Mouse (Mus musculus): ENCODE measurements at regions not wholly inside any gene's neighbourhood (a gene's known extent, or its start where the extent isn't known, plus 50 kb on each side); places are given as distances from the start of the nearest gene placed in this dataset.

DNA sequence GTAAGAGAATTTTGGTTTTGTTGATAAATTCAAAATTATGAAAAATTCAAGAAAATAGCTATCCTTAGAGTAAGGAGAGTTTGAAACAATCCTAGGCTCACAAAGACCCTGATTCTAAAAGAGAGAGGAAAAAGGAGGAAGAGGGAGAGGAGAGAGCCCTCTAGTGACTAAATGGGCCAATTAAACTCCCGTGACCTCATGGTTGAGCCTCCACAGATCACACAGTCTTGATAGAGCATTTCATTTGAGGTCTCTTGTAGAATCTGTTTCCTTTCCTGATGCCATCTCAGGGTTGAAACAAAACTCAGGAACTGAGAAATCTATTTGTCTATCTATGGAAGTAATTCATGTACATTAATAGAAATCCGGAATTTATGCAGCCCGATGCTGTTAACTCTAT is 258.8 kb downstream of the Foxa2 start:
- no peak overlapping the region for H3K4me3 ChIP-seq
- no peaks in the 10 kb centered on the region for H3K9me3 ChIP-seq
- H3K9ac ChIP-seq (replicated peaks) = no peak overlapping the region
- no peak overlapping the region for H3K27ac ChIP-seq (replicated peaks)
- WGBS = 72% methylated on average over 3 of the region's 3 CpGs
- no peaks in the 10 kb centered on the region for H3K4me1 ChIP-seq
- H3K27me3 ChIP-seq = no peaks in the 10 kb centered on the region
- H3K4me2 ChIP-seq (replicated peaks) = no peak overlapping the region
- no peak for ATAC-seq (replicated peaks)
- no peaks in the 10 kb centered on the region for H3K36me3 ChIP-seq

DNA sequence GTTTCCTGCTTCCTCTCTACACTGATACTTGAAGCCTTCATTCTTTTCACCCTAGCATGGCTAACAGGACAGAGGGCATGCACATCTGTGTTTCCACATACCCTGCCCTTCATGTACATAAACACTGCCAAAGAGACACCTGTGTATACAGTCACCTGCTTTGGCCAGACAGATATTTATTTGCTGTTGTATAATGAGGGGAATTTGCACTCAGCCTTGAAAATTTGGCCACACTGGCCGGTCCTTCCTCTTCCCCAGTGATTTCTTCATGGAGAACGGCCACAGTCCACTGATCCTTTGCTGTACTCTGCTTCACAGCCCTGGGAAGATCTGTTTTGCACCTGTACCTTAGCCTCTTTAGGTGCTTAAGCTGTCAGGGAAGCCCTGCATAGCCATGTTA is 264.3 kb downstream of the Foxa2 start:
- H3K9ac ChIP-seq (replicated peaks) = no peak overlapping the region
- 82% methylated on average over 2 of the region's 2 CpGs for WGBS
- H3K4me2 ChIP-seq (replicated peaks) = no peak overlapping the region
- no peaks in the 10 kb centered on the region for H3K4me1 ChIP-seq
- no peak overlapping the region for H3K4me3 ChIP-seq
- no peak for ATAC-seq (replicated peaks)
- no peaks in the 10 kb centered on the region for H3K36me3 ChIP-seq
- no peaks in the 10 kb centered on the region for H3K27me3 ChIP-seq
- H3K9me3 ChIP-seq = no peaks in the 10 kb centered on the region
- H3K27ac ChIP-seq (replicated peaks) = no peak overlapping the region

DNA sequence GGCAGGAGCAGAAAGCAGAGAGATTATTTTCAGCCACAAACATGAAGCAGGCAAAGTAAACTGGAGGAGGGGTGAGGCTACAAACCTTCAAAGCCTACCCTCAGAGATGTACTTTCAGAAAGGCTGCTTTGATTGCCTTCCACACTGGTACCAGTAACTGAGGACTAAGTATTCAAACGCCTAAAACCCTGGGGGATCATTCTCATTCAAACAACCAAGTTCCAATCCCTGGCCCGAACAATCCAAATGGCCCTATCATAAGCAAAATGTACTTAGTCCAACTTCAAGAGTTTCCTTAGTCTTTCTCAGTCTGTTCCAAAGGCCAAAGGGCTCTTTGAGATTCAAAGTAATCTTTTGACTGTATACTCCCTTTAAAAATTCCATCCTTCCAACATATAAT is 270.5 kb downstream of the Foxa2 start:
- no peaks in the 10 kb centered on the region for H3K9me3 ChIP-seq
- H3K4me2 ChIP-seq (replicated peaks) = no peak overlapping the region
- no peak overlapping the region for H3K4me3 ChIP-seq
- no peak overlapping the region for H3K27ac ChIP-seq (replicated peaks)
- no peaks in the 10 kb centered on the region for H3K36me3 ChIP-seq
- no peak for ATAC-seq (replicated peaks)
- no peaks in the 10 kb centered on the region for H3K27me3 ChIP-seq
- no peaks in the 10 kb centered on the region for H3K4me1 ChIP-seq
- no peak overlapping the region for H3K9ac ChIP-seq (replicated peaks)
- WGBS = 51% methylated on average over 2 of the region's 2 CpGs

DNA sequence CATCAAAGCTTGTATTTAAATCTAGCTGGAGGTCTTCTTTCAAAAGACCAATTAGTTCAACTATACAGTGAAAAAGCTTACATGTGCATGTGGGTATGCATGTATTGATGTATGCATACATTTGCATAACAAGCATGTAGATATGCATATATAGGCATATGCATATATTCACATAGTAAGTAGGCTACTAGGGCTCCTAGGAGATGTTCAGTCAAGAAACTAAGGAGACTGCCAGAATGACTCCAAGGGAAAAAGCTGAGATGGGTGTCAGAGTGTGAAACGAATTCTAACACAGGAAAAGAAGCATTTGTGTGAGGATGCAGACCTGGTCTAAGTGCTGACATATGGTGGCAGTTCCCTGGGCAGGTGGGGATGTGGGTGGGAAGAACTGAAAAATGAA is 274.2 kb downstream of the Foxa2 start:
- Histone ChIP-seq H3K27me3 (no peaks in the 10 kb centered on the region), H3K36me3 (no peaks in the 10 kb centered on the region), H3K4me2 (replicated peaks) (no peak overlapping the region), H3K4me1 (no peaks in the 10 kb centered on the region), H3K9ac (replicated peaks) (no peak overlapping the region), H3K9me3 (no peaks in the 10 kb centered on the region), H3K27ac (replicated peaks) (no peak overlapping the region), H3K4me3 (no peak overlapping the region)
- ATAC-seq (replicated peaks) = no peak
- WGBS = 63% methylated on average over 1 of the region's 1 CpGs

DNA sequence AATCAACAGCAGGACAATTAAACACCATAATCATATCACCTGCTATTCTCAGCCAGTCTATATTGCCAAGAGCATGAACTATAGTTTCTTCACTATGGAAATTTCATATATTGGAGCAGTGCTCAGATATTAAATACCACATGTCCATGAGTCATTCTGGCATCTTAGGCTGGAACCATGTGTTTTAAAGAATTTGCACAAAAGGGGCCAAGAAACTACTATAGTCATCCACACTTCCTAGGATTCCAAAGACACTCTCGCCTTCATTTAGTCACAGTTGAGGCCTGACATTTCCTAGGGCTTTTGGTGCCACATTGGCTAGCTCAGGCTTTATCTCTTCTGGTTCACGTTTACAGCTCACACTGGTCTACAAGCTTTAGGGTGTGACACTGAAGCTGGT is 293.7 kb downstream of the Foxa2 start:
- Histone ChIP-seq H3K9ac (replicated peaks) (no peak overlapping the region), H3K4me1 (no peaks in the 10 kb centered on the region), H3K4me2 (replicated peaks) (no peak overlapping the region), H3K27ac (replicated peaks) (no peak overlapping the region), H3K36me3 (no peaks in the 10 kb centered on the region), H3K9me3 (no peaks in the 10 kb centered on the region), H3K4me3 (no peak overlapping the region), H3K27me3 (no peaks in the 10 kb centered on the region)
- no peak for ATAC-seq (replicated peaks)
- 60% methylated on average over 2 of the region's 2 CpGs for WGBS

DNA sequence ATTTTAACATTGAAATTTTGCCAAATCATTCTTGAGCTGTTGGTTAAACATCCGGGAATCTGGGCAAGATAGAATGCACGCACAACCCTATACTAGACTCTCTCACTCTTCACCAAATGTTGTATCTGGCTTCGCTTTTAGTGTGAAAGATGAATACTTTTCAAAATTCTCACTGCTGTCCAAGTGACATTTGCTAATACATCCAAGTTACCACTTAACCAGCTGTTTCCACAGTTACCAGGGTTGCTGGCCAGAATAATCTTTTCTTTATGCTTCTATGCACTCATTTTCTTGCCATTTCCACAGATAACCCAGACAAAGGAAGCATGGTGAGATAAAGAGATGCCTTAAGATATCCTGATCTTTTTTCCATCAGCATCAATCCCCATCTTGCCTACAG is 294.9 kb downstream of the Foxa2 start:
- 74% methylated on average over 3 of the region's 3 CpGs for WGBS
- H3K27ac ChIP-seq (replicated peaks) = peak overlapping the region; percentile 37; the same call in 1 of the 2 replicates
- no peaks in the 10 kb centered on the region for H3K9me3 ChIP-seq
- ATAC-seq (replicated peaks) = peak; percentile 66; the same call in 1 of the 2 replicates
- H3K27me3 ChIP-seq = no peaks in the 10 kb centered on the region
- no peak overlapping the region for H3K4me3 ChIP-seq
- no peak overlapping the region for H3K4me2 ChIP-seq (replicated peaks)
- H3K4me1 ChIP-seq = no peaks in the 10 kb centered on the region
- no peak overlapping the region for H3K9ac ChIP-seq (replicated peaks)
- no peaks in the 10 kb centered on the region for H3K36me3 ChIP-seq

DNA sequence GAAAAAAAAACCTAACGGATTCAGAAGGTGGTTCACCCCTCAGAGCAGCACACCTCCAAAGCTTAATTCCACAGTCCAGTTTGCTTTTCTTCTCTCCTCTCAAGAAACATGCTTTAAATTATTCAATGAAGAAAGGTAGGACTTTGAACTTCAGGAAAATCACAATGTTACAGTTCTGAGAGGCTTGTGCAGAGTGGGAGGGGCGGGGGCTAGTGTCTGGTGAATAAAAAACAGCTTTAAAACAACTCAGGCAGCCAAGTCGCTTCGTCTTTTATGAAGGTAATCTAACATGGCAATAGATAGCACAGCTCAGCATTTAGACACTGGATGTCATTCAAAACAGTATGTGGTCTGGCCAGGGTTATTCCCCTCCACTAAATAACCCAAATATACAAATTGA is 298.8 kb downstream of the Foxa2 start:
- Histone ChIP-seq H3K4me2 (replicated peaks) (no peak overlapping the region), H3K9ac (replicated peaks) (no peak overlapping the region), H3K4me1 (no peaks in the 10 kb centered on the region), H3K36me3 (no peaks in the 10 kb centered on the region), H3K27me3 (no peaks in the 10 kb centered on the region), H3K27ac (replicated peaks) (no peak overlapping the region), H3K9me3 (no peaks in the 10 kb centered on the region), H3K4me3 (no peak overlapping the region)
- 38% methylated on average over 4 of the region's 4 CpGs for WGBS
- ATAC-seq (replicated peaks) = no peak

DNA sequence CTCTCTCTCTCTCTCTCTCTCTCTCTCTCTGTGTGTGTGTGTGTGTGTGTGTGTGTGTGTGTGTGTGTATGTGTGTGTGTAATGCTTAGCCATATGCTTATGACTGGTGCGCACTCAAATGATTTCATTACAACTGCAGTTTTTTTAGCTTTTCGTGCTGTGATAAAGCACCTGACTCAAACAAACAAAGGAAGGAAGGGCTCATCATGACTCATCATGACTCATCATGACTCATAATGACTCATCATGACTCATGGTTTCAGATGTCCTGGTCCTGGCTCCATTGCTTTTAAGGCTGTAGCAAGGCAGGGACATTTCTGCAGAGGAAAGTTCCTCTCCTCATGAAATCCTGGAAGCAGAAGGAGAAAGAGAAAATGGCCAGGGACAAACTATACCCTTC is 302.9 kb downstream of the Foxa2 start:
- no peaks in the 10 kb centered on the region for H3K4me1 ChIP-seq

DNA sequence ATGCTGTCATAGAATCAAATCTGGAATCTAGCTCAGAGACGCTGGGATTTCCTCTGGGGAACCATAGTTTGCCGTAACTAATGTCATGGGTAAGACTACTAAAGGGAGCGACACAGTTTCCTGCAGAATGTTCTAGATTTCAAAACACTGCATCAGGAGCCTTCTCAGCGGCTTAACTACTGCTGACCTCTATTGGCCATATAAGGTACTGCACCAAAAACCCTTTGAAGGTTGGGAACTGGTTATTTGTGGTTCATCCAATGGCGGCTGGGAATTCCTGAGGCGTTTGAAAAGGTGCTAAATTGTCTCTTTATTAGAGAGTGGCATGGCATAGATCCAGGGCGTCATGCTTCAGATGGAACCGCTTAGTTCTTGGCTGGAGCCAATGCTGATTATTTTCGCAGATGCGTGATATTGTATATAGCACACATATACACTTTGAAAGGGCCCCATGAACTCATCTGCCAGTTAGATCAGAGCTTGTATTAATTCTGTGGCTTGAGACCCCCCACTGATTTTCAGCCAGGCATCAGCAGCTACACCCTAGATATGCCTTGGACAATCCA is 308.4 kb downstream of the Foxa2 start:
- H3K27ac ChIP-seq (replicated peaks) = no peak overlapping the region
- H3K4me3 ChIP-seq = no peak overlapping the region
- H3K9me3 ChIP-seq = no peaks in the 10 kb centered on the region
- no peak overlapping the region for H3K9ac ChIP-seq (replicated peaks)
- H3K4me1 ChIP-seq = no peaks in the 10 kb centered on the region
- no peak overlapping the region for H3K4me2 ChIP-seq (replicated peaks)
- no peaks in the 10 kb centered on the region for H3K36me3 ChIP-seq
- no peaks in the 10 kb centered on the region for H3K27me3 ChIP-seq
- WGBS = 40% methylated on average over 10 of the region's 10 CpGs
- peak; percentile 51; the same call in 1 of the 2 replicates for ATAC-seq (replicated peaks)

More for the DNA sequence above, 302.9 kb downstream of the Foxa2 start:
- Histone ChIP-seq H3K9ac (replicated peaks) (no peak overlapping the region), H3K27ac (replicated peaks) (no peak overlapping the region), H3K9me3 (no peaks in the 10 kb centered on the region), H3K4me3 (no peak overlapping the region), H3K4me2 (replicated peaks) (no peak overlapping the region), H3K36me3 (no peaks in the 10 kb centered on the region), H3K27me3 (no peaks in the 10 kb centered on the region)
- no peak for ATAC-seq (replicated peaks)
- WGBS = 92% methylated on average over 2 of the region's 2 CpGs

DNA sequence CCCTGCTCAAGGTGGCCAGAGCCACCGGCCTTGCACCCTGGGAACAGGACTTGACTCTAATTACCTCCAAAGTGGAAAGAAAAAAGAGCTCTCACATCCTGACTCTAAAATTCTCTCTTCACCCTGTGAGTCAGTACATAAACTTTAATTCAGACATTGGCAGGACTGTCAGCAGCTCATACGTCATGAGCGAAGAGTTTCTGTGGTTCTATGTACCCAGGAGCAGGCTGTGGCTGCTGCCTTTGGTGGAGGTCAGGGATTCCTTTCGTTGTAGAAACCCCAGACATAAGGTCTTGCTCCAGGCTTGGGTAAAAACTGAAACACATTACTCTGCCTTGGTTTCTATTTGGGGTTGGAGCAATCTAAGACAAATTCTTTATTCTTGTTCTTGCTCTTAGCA is 319.4 kb downstream of the Foxa2 start:
- H3K9me3 ChIP-seq = no peaks in the 10 kb centered on the region
- H3K9ac ChIP-seq (replicated peaks) = no peak overlapping the region
- no peaks in the 10 kb centered on the region for H3K27me3 ChIP-seq
- WGBS = 89% methylated on average over 4 of the region's 4 CpGs
- ATAC-seq (replicated peaks) = no peak
- H3K4me3 ChIP-seq = no peak overlapping the region
- no peaks in the 10 kb centered on the region for H3K4me1 ChIP-seq
- no peak overlapping the region for H3K27ac ChIP-seq (replicated peaks)
- no peak overlapping the region for H3K4me2 ChIP-seq (replicated peaks)
- H3K36me3 ChIP-seq = no peaks in the 10 kb centered on the region

DNA sequence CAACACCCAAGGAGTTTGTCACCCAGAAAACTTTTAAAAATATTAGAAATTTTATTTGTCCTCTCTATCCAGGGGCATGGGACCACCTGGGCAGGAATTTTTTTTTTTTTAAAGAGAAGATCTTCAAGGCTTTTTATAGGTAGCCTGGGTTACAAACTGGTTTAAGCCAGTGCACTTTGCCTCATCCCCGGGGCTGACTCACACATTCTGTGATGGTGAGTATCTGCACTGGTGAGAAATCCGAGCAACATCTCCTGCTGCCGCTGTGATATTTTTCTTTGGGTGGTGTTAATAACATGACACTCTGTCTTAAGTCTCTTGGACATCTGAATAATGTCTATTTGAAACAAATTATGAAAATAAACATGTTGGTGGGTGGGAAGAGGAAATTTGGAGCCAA is 327.8 kb downstream of the Foxa2 start:
- no peaks in the 10 kb centered on the region for H3K4me1 ChIP-seq
- H3K27me3 ChIP-seq = no peaks in the 10 kb centered on the region
- H3K4me3 ChIP-seq = no peak overlapping the region
- H3K27ac ChIP-seq (replicated peaks) = no peak overlapping the region
- no peak for ATAC-seq (replicated peaks)
- no peaks in the 10 kb centered on the region for H3K36me3 ChIP-seq
- no peak overlapping the region for H3K4me2 ChIP-seq (replicated peaks)
- H3K9ac ChIP-seq (replicated peaks) = no peak overlapping the region
- H3K9me3 ChIP-seq = no peaks in the 10 kb centered on the region
- WGBS = 79% methylated on average over 3 of the region's 3 CpGs

DNA sequence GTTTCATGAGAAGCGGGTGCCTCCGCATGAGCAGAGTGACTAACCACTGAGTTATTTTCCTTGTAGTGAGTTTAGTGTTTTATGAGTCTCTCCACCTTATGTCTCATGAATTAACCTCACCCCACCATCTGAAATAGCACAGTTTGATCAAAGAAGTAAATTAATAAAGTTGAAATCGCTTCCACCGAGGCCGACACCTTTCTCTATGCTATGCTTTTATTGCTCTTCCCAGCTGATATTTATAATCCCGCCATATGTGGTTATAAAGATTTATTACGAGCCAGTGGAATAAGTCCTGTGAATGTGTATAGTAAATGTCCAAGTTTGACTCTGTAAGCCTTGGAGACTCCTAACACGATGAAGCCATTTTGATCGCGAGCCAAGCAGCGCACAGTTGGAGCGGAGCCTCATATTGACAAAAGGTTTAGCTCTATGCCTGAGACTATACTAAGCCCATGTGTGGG is 329.3 kb downstream of the Foxa2 start:
- Histone ChIP-seq H3K4me2 (replicated peaks) (no peak overlapping the region), H3K9me3 (no peaks in the 10 kb centered on the region), H3K27ac (replicated peaks) (no peak overlapping the region), H3K27me3 (no peaks in the 10 kb centered on the region), H3K9ac (replicated peaks) (no peak overlapping the region), H3K36me3 (no peaks in the 10 kb centered on the region), H3K4me1 (no peaks in the 10 kb centered on the region), H3K4me3 (no peak overlapping the region)
- no peak for ATAC-seq (replicated peaks)
- 95% methylated on average over 12 of the region's 12 CpGs for WGBS

DNA sequence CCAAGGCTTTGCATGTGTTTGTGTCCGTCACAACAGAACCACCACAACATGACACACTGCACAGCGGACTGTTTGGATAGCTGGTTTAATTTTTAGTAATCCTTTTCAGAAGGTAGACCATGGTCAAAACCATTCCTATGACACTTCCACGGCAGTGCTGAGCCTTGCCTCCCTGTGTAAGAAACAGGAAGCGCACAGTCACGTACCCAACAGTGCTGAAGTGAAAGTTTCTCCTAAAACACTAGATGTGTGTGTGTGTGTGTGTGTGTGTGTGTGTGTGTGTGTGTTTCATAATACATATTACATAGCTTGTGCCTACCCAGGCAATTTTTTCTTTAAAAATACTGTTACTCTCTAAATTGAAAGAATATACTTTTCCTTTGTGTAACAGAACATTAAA is 331.0 kb downstream of the Foxa2 start:
- Histone ChIP-seq H3K9me3 (no peaks in the 10 kb centered on the region), H3K4me3 (no peak overlapping the region), H3K9ac (replicated peaks) (no peak overlapping the region), H3K4me1 (peaks cover 4% of the 10 kb centered on the region; the same call in 1 of the 2 replicates), H3K36me3 (no peaks in the 10 kb centered on the region), H3K4me2 (replicated peaks) (no peak overlapping the region), H3K27ac (replicated peaks) (no peak overlapping the region), H3K27me3 (no peaks in the 10 kb centered on the region)
- ATAC-seq (replicated peaks) = no peak
- 89% methylated on average over 5 of the region's 5 CpGs for WGBS

Measured in forebrain, embryonic 15.5 days (tissue).